Mouse (Mus musculus) CH12.LX (cell line): Measurements from ENCODE around the gene Cyp11a1. TPM values are rescaled to one million over a fixed set of nuclear protein-coding genes. Genes with fewer than 3 reads are reported as not detected.
A peak's percentile ranks its signal among the peaks of the same experiment; 100 is the strongest.

Experiments
- DNase-seq: peaks from one replicate; pipeline ENCODE4 v3.0.0-alpha.2; 2013; ENCODE audit errors: extremely low read depth
- H3K27ac ChIP-seq: 2 replicates; pipeline ENCODE4 v1.5.1; 2012; ENCODE audit warnings: low read depth, mild to moderate bottlenecking, control low read depth, moderate library complexity; ENCODE audit not compliant: insufficient read depth
- H3K27me3 ChIP-seq: replicated peaks from 2 replicates; pipeline ENCODE3; 2012; ENCODE audit warnings: inconsistent platforms
- H3K36me3 ChIP-seq, 2 experiments: replicated peaks in 1 of 2; 2 replicates each; pipeline versions ENCODE3 to v1.6.1; 2012; ENCODE audit warnings: inconsistent platforms in 1 of 2, low read length in 1 of 2, mild to moderate bottlenecking in 1 of 2, mixed read lengths in 1 of 2, moderate library complexity in 1 of 2; ENCODE audit not compliant: control insufficient read depth in 1 of 2, insufficient read depth in 1 of 2
- H3K4me1 ChIP-seq, 2 experiments: 2 replicates each; pipeline ENCODE4 v1.6.1; 2012; ENCODE audit warnings: inconsistent platforms in 1 of 2, moderate library complexity in 1 of 2; ENCODE audit not compliant: insufficient read depth in 2 of 2, control insufficient read depth in 1 of 2
- H3K4me2 ChIP-seq: 2 replicates; pipeline ENCODE4 v1.6.1; 2012; ENCODE audit warnings: low read depth, mild to moderate bottlenecking, control low read depth; ENCODE audit not compliant: poor library complexity, insufficient read depth, severe bottlenecking
- H3K4me3 ChIP-seq, 3 experiments: fragments of 150-350 bp in 1 of 3; sonication (generic) in 1 of 3; replicated peaks in 1 of 3; 2 replicates each; pipeline versions ENCODE3 to v1.5.1; 2011 to 2012; ENCODE audit warnings: low read depth in 2 of 3, low read length in 2 of 3, mild to moderate bottlenecking in 2 of 3, moderate library complexity in 2 of 3, control low read depth in 1 of 3, improper control_type of control experiment in 1 of 3, inconsistent platforms in 1 of 3, mixed read lengths in 1 of 3; ENCODE audit not compliant: poor library complexity in 1 of 3
- H3K79me2 ChIP-seq: replicated peaks from 2 replicates; pipeline ENCODE4 v1.6.1; 2012; ENCODE audit warnings: mild to moderate bottlenecking, moderate library complexity; ENCODE audit not compliant: control insufficient read depth, poor library complexity, insufficient read depth, severe bottlenecking; ENCODE audit errors: extremely low read depth
- H3K9ac ChIP-seq: 2 replicates; pipeline ENCODE4 v1.6.1; 2012; ENCODE audit warnings: low read depth, mild to moderate bottlenecking, control low read depth, moderate library complexity; ENCODE audit not compliant: insufficient read depth
- H3K9me3 ChIP-seq: replicated peaks from 2 replicates; pipeline ENCODE3; 2012; ENCODE audit warnings: low read length, inconsistent platforms, mixed read lengths
- BHLHE40 ChIP-seq: IDR thresholded peaks from 2 replicates; pipeline ENCODE4 v1.6.1; 2011; ENCODE audit warnings: mild to moderate bottlenecking, low read depth, low read length, improper control_type of control experiment
- CHD1 ChIP-seq: IDR thresholded peaks from 2 replicates; pipeline ENCODE4 v1.6.1; 2012; ENCODE audit warnings: low read depth, low read length, improper control_type of control experiment, inconsistent platforms
- CHD2 ChIP-seq: IDR thresholded peaks from 2 replicates; pipeline ENCODE4 v1.6.1; 2011; ENCODE audit warnings: low read length, improper control_type of control experiment
- CTCF ChIP-seq, 2 experiments: IDR thresholded peaks in 1 of 2; conservative IDR thresholded peaks in 1 of 2; 2 replicates each; pipeline ENCODE4 v1.5.1; 2011 to 2012; ENCODE audit warnings: low read depth in 2 of 2, low read length in 2 of 2, improper control_type of control experiment in 1 of 2, inconsistent platforms in 1 of 2, mild to moderate bottlenecking in 1 of 2, moderate library complexity in 1 of 2
- E2F4 ChIP-seq: IDR thresholded peaks from 2 replicates; pipeline ENCODE4 v1.6.1; 2011; ENCODE audit warnings: low read depth, low read length, improper control_type of control experiment; ENCODE audit not compliant: insufficient replicate concordance
- ELF1 ChIP-seq: IDR thresholded peaks from 2 replicates; pipeline ENCODE4 v1.6.1; 2014; ENCODE audit warnings: low read depth, mild to moderate bottlenecking, inconsistent platforms, low read length, improper control_type of control experiment
- EP300 ChIP-seq: IDR thresholded peaks from 2 replicates; pipeline ENCODE4 v1.6.1; 2011; ENCODE audit warnings: low read length, improper control_type of control experiment
- ETS1 ChIP-seq: conservative IDR thresholded peaks from 2 replicates; pipeline ENCODE4 v1.6.1; 2012; ENCODE audit warnings: low read depth, mild to moderate bottlenecking, inconsistent platforms, low read length, improper control_type of control experiment, moderate library complexity
- GABPA ChIP-seq: IDR thresholded peaks from 2 replicates; pipeline ENCODE4 v1.6.1; 2012; ENCODE audit warnings: low read depth, low read length, improper control_type of control experiment, inconsistent platforms; ENCODE audit not compliant: insufficient replicate concordance
- HCFC1 ChIP-seq: IDR thresholded peaks from 2 replicates; pipeline ENCODE4 v1.6.1; 2012; ENCODE audit warnings: low read depth, mild to moderate bottlenecking, inconsistent platforms, low read length, improper control_type of control experiment
- IRF4 ChIP-seq: IDR thresholded peaks from 2 replicates; pipeline ENCODE4 v1.6.1; 2014; ENCODE audit warnings: low read depth, mild to moderate bottlenecking, inconsistent platforms, low read length, improper control_type of control experiment
- JUN ChIP-seq: IDR thresholded peaks from 2 replicates; pipeline ENCODE4 v1.6.1; 2011; ENCODE audit warnings: low read depth, mild to moderate bottlenecking, low read length, improper control_type of control experiment, moderate library complexity; ENCODE audit not compliant: insufficient read depth
- JUND ChIP-seq: conservative IDR thresholded peaks from 2 replicates; pipeline ENCODE4 v1.6.1; 2011; ENCODE audit warnings: low read depth, low read length, improper control_type of control experiment
- KAT2A ChIP-seq: IDR thresholded peaks from 2 replicates; pipeline ENCODE4 v1.6.1; 2012; ENCODE audit warnings: low read length, improper control_type of control experiment, inconsistent platforms; ENCODE audit not compliant: insufficient replicate concordance
- MAFK ChIP-seq: IDR thresholded peaks from 2 replicates; pipeline ENCODE4 v1.6.1; 2011; ENCODE audit warnings: low read length, improper control_type of control experiment; ENCODE audit not compliant: insufficient replicate concordance
- MAX ChIP-seq: IDR thresholded peaks from 2 replicates; pipeline ENCODE4 v1.6.1; 2011; ENCODE audit warnings: low read length, improper control_type of control experiment
- MAZ ChIP-seq: IDR thresholded peaks from 2 replicates; pipeline ENCODE4 v1.6.1; 2012; ENCODE audit warnings: low read depth, mild to moderate bottlenecking, inconsistent platforms, low read length, improper control_type of control experiment, moderate library complexity
- MEF2A ChIP-seq: IDR thresholded peaks from 2 replicates; pipeline ENCODE4 v1.6.1; 2014; ENCODE audit warnings: low read depth, mild to moderate bottlenecking, inconsistent platforms, low read length, improper control_type of control experiment, borderline replicate concordance
- MXI1 ChIP-seq: IDR thresholded peaks from 2 replicates; pipeline ENCODE4 v1.6.1; 2011; ENCODE audit warnings: mild to moderate bottlenecking, low read depth, low read length, improper control_type of control experiment
- MYC ChIP-seq: IDR thresholded peaks from 2 replicates; pipeline ENCODE4 v1.6.1; 2011; ENCODE audit warnings: low read depth, mild to moderate bottlenecking, improper control_type of control experiment, low read length
- NELFE ChIP-seq: IDR thresholded peaks from 2 replicates; pipeline ENCODE4 v1.6.1; 2011; ENCODE audit warnings: low read depth, low read length, improper control_type of control experiment
- NRF1 ChIP-seq: IDR thresholded peaks from 2 replicates; pipeline ENCODE4 v1.6.1; 2014; ENCODE audit warnings: low read depth, mild to moderate bottlenecking, inconsistent platforms, low read length, improper control_type of control experiment, moderate library complexity
- PAX5 ChIP-seq: IDR thresholded peaks from 2 replicates; pipeline ENCODE4 v1.6.1; 2012; ENCODE audit warnings: low read length, inconsistent platforms, mixed read lengths
- POLR2A ChIP-seq: IDR thresholded peaks from 2 replicates; pipeline ENCODE4 v1.6.1; 2011; ENCODE audit warnings: low read depth, mild to moderate bottlenecking, improper control_type of control experiment, low read length
- POLR2AphosphoS2 ChIP-seq: IDR thresholded peaks from 2 replicates; pipeline ENCODE4 v1.6.1; 2011; ENCODE audit warnings: low read depth, low read length, improper control_type of control experiment
- RAD21 ChIP-seq: IDR thresholded peaks from 2 replicates; pipeline ENCODE4 v1.6.1; 2011; ENCODE audit warnings: low read depth, mild to moderate bottlenecking, low read length, improper control_type of control experiment, moderate library complexity
- RCOR1 ChIP-seq: conservative IDR thresholded peaks from 2 replicates; pipeline ENCODE4 v1.6.1; 2012; ENCODE audit warnings: low read depth, mild to moderate bottlenecking, inconsistent platforms, low read length, improper control_type of control experiment
- SIN3A ChIP-seq: IDR thresholded peaks from 2 replicates; pipeline ENCODE4 v1.6.1; 2012; ENCODE audit warnings: low read length, improper control_type of control experiment, inconsistent platforms
- SMC3 ChIP-seq: IDR thresholded peaks from 2 replicates; pipeline ENCODE4 v1.6.1; 2011; ENCODE audit warnings: low read depth, low read length, improper control_type of control experiment
- TBP ChIP-seq: conservative IDR thresholded peaks from 2 replicates; pipeline ENCODE4 v1.6.1; 2011; ENCODE audit warnings: low read depth, low read length, improper control_type of control experiment
- TCF12 ChIP-seq: IDR thresholded peaks from 2 replicates; pipeline ENCODE4 v1.6.1; 2014; ENCODE audit warnings: low read depth, mild to moderate bottlenecking, inconsistent platforms, low read length, improper control_type of control experiment
- UBTF ChIP-seq: IDR thresholded peaks from 2 replicates; pipeline ENCODE4 v1.6.1; 2012; ENCODE audit warnings: low read depth, mild to moderate bottlenecking, inconsistent platforms, low read length, improper control_type of control experiment, moderate library complexity
- USF1 ChIP-seq: IDR thresholded peaks from 2 replicates; pipeline ENCODE4 v1.6.1; 2014; ENCODE audit warnings: low read depth, mild to moderate bottlenecking, inconsistent platforms, low read length, improper control_type of control experiment
- USF2 ChIP-seq: conservative IDR thresholded peaks from 2 replicates; pipeline ENCODE4 v1.6.1; 2011; ENCODE audit warnings: low read depth, low read length, improper control_type of control experiment
- ZC3H11A ChIP-seq: IDR thresholded peaks from 2 replicates; pipeline ENCODE4 v1.6.1; 2012; ENCODE audit warnings: low read depth, mild to moderate bottlenecking, inconsistent platforms, low read length, improper control_type of control experiment
- ZKSCAN1 ChIP-seq: IDR thresholded peaks from 2 replicates; pipeline ENCODE4 v1.6.1; 2012; ENCODE audit warnings: low read depth, inconsistent platforms, low read length, improper control_type of control experiment, borderline replicate concordance
- ZMIZ1 ChIP-seq: IDR thresholded peaks from 2 replicates; pipeline ENCODE4 v1.6.1; 2012; ENCODE audit warnings: low read depth, mild to moderate bottlenecking, inconsistent platforms, low read length, improper control_type of control experiment
- ZNF384 ChIP-seq: IDR thresholded peaks from 2 replicates; pipeline ENCODE4 v1.6.1; 2012; ENCODE audit warnings: low read depth, low read length, improper control_type of control experiment, inconsistent platforms
- dilution Hi-C: fragments of 300-500 bp; cut with MboI; formaldehyde crosslinking; loops from 2 replicates; pipeline ENCODE4 v1.14.3; 2020; ENCODE audit warnings: low sequenced_read_pairs; ENCODE audit not compliant: extremely low pct_unique_long_range_greater_than_20kb, extremely low pct_ligation_motif_present
- in situ Hi-C: fragments of 300-500 bp; cut with MboI; formaldehyde crosslinking; loops from 3 replicates; pipeline ENCODE4 v1.14.3; 2019; ENCODE audit warnings: low sequenced_read_pairs, low pct_ligation_motif_present, low pct_unique_long_range_greater_than_20kb, mixed read lengths
- polyA plus RNA-seq: library from polyadenylated mRNA; unstranded; fragments of >175 nt; gene quantifications from 2 replicates; pipeline ENCODE4 v1.2.1, GENCODE M21; 2012; ENCODE audit warnings: low read depth; ENCODE audit not compliant: insufficient read length
- total RNA-seq, 2 experiments: library from RNA; depleted of rRNA; stranded (reverse); fragments of 300-350 nt in 1 of 2; fragments of >200 nt in 1 of 2; gene quantifications; 2 replicates each; pipeline ENCODE4 v1.2.3; 2012 to 2014

The Cyp11a1 gene
- total and polyA plus RNA-seq, 3 experiments, result 2.6 to 12.8 (median 9.0) TPM

DNA sequence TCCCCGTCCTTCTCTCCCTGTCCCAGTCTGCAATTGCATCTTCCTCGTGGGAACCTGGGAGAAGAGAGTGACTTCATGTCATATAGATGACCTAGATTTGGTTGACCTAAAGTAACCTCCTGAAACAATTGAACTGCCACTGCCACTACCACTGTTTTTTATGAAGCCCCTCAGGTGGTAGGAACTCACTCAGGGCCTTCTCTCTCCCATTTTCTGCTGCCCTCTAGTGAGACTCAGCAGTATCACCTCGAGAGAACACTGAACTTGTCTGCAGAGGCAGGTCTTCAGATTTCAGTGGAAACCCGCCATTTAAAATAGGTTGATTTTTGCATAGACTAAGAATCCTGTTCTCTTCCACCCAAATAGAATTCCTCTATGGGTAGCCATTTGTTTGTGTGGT, 10.9 kb upstream of the Cyp11a1 start:
- H3K4me2 ChIP-seq, result no peak overlapping the region
- no peak overlapping the region for H3K9ac ChIP-seq
- H3K9me3 ChIP-seq, result no peaks in the 10 kb centered on the region
- dilution Hi-C loops, result no loop called here
- H3K4me1 ChIP-seq, result peaks cover 28 to 65% of the 10 kb centered on the region in 2 experiments
- peak; percentile 78 for DNase-seq
- peak overlapping the region; percentile 85; the same call in 1 of the 2 replicates for H3K27ac ChIP-seq
- in situ Hi-C loops, result loop anchor here (5.0 to 10.0 kb wide), 3 partner anchors 133 to 340 kb away; partner anchors contain the start of gene Csk
- H3K79me2 ChIP-seq, result 0 out of 2 replicates have a peak, but pooled peaks cover 3% of the 10 kb centered on the region
- H3K27me3 ChIP-seq, result no peaks in the 10 kb centered on the region
- no peak overlapping the region for H3K4me3 ChIP-seq
- TF ChIP-seq SMC3, result peak; percentile 99
- TF ChIP-seq CHD2, result no peak
- TF ChIP-seq CTCF (conservative IDR thresholded peaks at IDR 0.05 in 1 of 2, IDR thresholded peaks at IDR 0.05 in 1 of 2; ENCODE audit: low read depth in 2 of 2, low read length in 2 of 2), result peak; percentile 49 to 94; a peak in 3 of 4 replicates
- no peak for TF ChIP-seq ELF1
- peak; percentile 70; the same call in 1 of the 2 replicates for TF ChIP-seq TCF12
- TF ChIP-seq ZC3H11A, result peak; percentile 94
- no peak for TF ChIP-seq MAFK
- no peak for TF ChIP-seq TBP
- no peak; the same call in 1 of the 2 replicates for TF ChIP-seq JUND
- no peak for TF ChIP-seq NELFE
- no peak for TF ChIP-seq RCOR1
- no peak for TF ChIP-seq NRF1
- TF ChIP-seq POLR2AphosphoS2, result no peak
- no peak for TF ChIP-seq USF1
- TF ChIP-seq IRF4, result peak; percentile 72
- no peak for TF ChIP-seq ETS1
- TF ChIP-seq BHLHE40, result peak; percentile 33; the same call in 1 of the 2 replicates
- TF ChIP-seq GABPA, result no peak
- TF ChIP-seq POLR2A, result no peak
- TF ChIP-seq ZNF384, result peak; percentile 69
- TF ChIP-seq USF2, result no peak
- TF ChIP-seq EP300, result peak; percentile 59
- no peak for TF ChIP-seq UBTF
- peak; percentile 96 for TF ChIP-seq RAD21
- TF ChIP-seq JUN, result no peak
- TF ChIP-seq MYC, result peak; percentile 64; the same call in 1 of the 2 replicates
- no peak for TF ChIP-seq PAX5
- no peak for TF ChIP-seq KAT2A
- no peak for TF ChIP-seq ZMIZ1
- TF ChIP-seq MXI1, result no peak
- no peak for TF ChIP-seq CHD1
- TF ChIP-seq E2F4, result no peak
- peak; percentile 60; the same call in 1 of the 2 replicates for TF ChIP-seq MAX
- 0 out of 2 replicates have a peak, but pooled peaks have one; percentile 31 for TF ChIP-seq HCFC1
- no peak for TF ChIP-seq ZKSCAN1
- peak; percentile 49; the same call in 1 of the 2 replicates for TF ChIP-seq MEF2A
- 0 out of 2 replicates have a peak, but pooled peaks have one; percentile 35 for TF ChIP-seq MAZ
- peak; percentile 71 for TF ChIP-seq SIN3A
- TF ChIP-seq, all 38 proteins: peak for 15
- H3K36me3 ChIP-seq, result no peaks in the 10 kb centered on the region
